Mouse (Mus musculus) thymus, postnatal 4 days (tissue): ENCODE results near the gene Ccdc28b.

ENCODE experiments used
- DNase-seq: peaks from one replicate; pipeline ENCODE4 v3.0.0; 2021

The Ccdc28b gene

GRCm38 (mm10) chr4:129622803-129623535 lies 778 bp downstream of the Ccdc28b start:
- no peak for DNase-seq

- DNase-seq, result no peak
Observed at GRCm38 (mm10) chr4:129622120-129622802, 1.5 kb downstream of the Ccdc28b start.

GRCm38 (mm10) chr4:129621283-129621841 lies 2.4 kb downstream of the Ccdc28b start:
- DNase-seq, result no peak

- DNase-seq, result no peak
Observed at GRCm38 (mm10) chr4:129620419-129621282, 3.1 kb downstream of the Ccdc28b start.

GRCm38 (mm10) chr4:129618786-129619691 lies 4.7 kb downstream of the Ccdc28b start, which contains the start of gene Iqcc:
Gene Iqcc (minus strand): TSS chr4:129619099.
- peak; percentile 96 for DNase-seq

GRCm38 (mm10) chr4:129618031-129618430 lies 5.7 kb downstream of the Ccdc28b start:
- no peak for DNase-seq

GRCm38 (mm10) chr4:129617121-129617641 lies 6.6 kb downstream of the Ccdc28b start:
- no peak for DNase-seq

- no peak for DNase-seq
Observed at GRCm38 (mm10) chr4:129616631-129617030, 7.1 kb downstream of the Ccdc28b start.

GRCm38 (mm10) chr4:129615801-129616290 lies 7.9 kb downstream of the Ccdc28b start:
- DNase-seq, result no peak

GRCm38 (mm10) chr4:129614093-129614492 lies 9.7 kb downstream of the Ccdc28b start, which contains the start of gene Dcdc2b:
Gene Dcdc2b (minus strand): TSS chr4:129614257.
- DNase-seq, result no peak

- DNase-seq, result no peak
Observed at GRCm38 (mm10) chr4:129610472-129610871, 13.3 kb downstream of the Ccdc28b start.

GRCm38 (mm10) chr4:129610026-129610425 lies 13.7 kb downstream of the Ccdc28b start:
- DNase-seq, result peak; percentile 79

- peak; percentile 59 for DNase-seq
Observed at GRCm38 (mm10) chr4:129609139-129609631, 14.6 kb downstream of the Ccdc28b start.

- DNase-seq, result peak; percentile 89
Observed at GRCm38 (mm10) chr4:129608426-129609025, 15.2 kb downstream of the Ccdc28b start.

GRCm38 (mm10) chr4:129600233-129601158 lies 23.3 kb downstream of the Ccdc28b start, which contains the start of the genes Eif3i and Tmem234:
Gene Eif3i (minus strand): TSS chr4:129600648.
Gene Tmem234 (plus strand): TSS chr4:129600668.
- DNase-seq, result peak; percentile 86

- no peak for DNase-seq
Observed at GRCm38 (mm10) chr4:129588865-129589264, 34.9 kb downstream of the Ccdc28b start.

GRCm38 (mm10) chr4:129586943-129587342 lies 36.8 kb downstream of the Ccdc28b start:
- no peak for DNase-seq

- DNase-seq, result no peak
Observed at GRCm38 (mm10) chr4:129585773-129586172, 38.0 kb downstream of the Ccdc28b start.

GRCm38 (mm10) chr4:129584884-129585608 lies 38.7 kb downstream of the Ccdc28b start:
- DNase-seq, result peak; percentile 96
